Mouse (Mus musculus): Measurements from ENCODE around the gene Gm13275.
"Not testable (repeated sequence)": the region's sequence is repeated elsewhere in the genome, so short reads cannot be mapped to it uniquely, and the experiment has no call there.

The Gm13275 gene

DNA sequence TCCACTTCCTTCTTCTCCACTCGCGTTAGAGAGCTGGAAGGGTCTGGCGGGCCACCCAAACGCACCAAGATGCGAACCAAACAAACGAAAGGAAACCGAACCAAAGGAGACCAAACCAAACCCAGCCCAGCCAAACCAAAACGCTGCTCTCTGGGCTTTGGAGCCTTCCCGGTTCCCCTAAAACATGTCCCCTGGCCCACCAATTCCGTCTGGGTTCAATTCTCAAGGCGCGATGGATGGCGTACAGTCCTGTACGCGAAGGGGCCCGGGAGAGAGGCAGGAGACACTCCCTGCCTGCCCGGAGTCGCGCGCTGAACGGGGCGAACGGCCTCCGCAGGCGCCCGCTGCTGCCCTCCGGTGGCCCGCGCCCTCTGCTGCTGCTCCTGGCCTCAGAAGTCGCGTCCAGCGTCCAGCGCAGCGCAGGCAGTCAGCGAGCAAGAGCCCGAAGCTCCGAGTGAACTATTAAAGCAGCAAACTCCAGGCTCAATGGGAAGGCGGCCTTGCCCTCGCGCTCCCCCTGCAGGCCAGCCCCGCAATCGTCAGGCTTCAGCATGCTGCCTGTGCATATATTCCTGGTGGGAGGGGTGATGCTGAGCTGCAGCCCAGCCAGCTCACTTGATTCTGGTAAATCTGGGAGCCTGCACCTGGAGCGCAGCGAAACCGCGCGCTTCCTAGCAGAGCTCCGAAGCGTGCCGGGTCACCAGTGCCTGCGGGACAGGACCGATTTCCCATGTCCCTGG is at the start of gene Gm13275:
TSS of gene Gm13275 (plus strand) at position 552 of the 740 bp plus-strand sequence.
- not testable (repeated sequence) for DNase-seq (ENCODE audit: low read depth, low spot score)

GRCm38 (mm10) chr4:88749926-88750325 is 44.4 kb upstream of the Gm13275 start:
- no peak for DNase-seq (ENCODE audit: low read depth, low spot score)

DNA sequence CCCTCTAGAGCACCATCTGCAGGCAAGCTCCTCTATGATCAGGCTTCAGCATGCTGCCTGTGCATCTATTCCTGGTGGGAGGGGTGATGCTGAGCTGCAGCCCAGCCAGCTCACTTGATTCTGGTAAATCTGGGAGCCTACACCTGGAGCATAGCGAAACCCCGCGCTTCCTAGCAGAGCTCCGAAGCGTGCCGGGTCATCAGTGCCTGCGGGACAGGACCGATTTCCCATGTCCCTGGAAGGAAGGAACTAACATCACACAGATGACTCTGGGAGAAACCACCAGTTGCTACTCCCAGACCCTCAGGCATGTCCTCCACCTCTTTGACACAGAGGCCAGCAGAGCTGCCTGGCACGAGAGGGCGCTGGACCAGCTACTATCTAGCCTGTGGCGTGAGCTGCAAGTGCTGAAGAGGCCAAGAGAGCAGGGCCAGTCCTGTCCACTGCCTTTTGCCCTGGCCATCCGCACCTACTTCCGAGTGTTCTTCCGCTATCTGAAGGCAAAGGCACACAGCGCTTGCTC is 39.4 kb upstream of the Gm13275 start, which contains the start of gene Gm13271:
TSS of gene Gm13271 (plus strand) at position 51 of the 523 bp plus-strand sequence.
- not testable (repeated sequence) for DNase-seq (ENCODE audit: low read depth, low spot score)

DNA sequence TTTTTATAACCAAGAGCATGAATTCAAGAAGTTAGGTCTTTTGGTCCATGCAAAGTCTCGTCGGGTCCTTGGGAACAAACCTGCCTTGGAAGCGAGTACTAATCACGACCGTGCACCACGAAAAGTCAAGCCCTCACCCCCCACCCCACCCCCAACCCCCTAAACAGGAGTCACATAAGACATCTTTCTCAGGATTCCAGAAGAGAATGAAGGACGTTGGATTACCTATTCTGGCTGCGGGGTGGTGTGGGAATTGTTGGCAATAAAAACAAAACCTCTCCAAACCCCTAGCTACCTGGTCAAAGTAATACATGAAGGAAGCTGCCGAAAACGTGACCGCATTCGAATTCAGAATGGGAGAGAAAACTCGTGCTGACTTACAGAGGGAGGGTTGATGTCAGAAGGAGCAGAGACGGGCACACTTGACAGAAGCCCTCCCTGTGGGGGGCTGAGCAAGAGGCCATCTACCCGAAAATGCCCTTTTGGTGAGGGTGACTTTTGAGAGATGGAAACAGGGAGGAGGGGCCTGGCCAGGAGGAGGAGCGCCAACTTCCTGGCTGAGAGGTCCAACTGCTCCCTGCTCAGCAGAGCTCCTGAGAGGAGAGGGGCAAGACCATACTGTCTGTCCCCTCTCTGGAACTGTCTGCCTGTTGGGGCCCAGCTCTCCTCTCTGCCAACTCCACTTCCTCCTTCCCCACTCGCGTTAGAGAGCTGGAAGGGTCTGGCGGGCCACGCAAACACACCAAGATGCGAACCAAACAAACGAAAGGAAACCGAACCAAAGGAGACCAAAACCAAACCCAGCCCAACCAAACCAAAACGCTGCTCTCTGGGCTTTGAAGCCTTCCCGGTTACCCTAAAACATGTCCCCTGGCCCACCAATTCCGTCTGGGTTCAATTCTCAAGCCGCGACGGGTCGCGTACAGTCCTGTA is 37.4 kb upstream of the Gm13275 start:
- peak; percentile 72 for DNase-seq (ENCODE audit: low read depth, low spot score)

GRCm38 (mm10) chr4:88757628-88758031 is 36.7 kb upstream of the Gm13275 start:
- peak; percentile 93 for DNase-seq (ENCODE audit: low read depth, low spot score)

GRCm38 (mm10) chr4:88758751-88759150 is 35.5 kb upstream of the Gm13275 start:
- not testable (repeated sequence) for DNase-seq (ENCODE audit: low read depth, low spot score)

DNA sequence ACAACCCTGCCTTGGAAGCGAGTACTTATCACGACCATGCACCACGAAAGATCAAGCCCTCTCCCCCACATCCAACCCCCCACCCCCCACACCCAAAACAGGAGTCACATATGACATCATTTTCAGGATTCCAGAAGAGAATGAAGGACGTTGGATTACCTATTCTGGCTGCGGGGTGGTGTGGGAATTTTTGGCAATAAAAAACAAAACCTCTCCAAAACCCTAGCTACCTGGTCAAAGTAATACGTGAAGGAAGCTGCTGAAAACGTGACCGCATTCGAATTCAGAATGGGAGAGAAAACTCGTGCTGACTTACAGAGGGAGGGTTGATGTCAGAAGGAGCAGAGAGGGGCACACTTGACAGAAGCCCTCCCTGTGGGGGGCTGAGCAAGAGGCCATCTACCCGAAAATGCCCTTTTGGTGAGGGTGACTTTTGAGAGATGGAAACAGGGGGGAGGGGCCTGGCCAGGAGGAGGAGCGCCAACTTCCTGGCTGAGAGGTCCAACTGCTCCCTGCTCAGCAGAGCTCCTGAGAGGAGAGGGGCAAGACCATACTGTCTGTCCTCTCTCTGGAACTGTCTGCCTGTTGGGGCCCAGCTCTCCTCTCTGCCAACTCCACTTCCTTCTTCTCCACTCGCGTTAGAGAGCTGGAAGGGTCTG is 34.5 kb upstream of the Gm13275 start, which contains the start of gene Gm13283:
TSS of gene Gm13283 (plus strand) at position 510 of the 659 bp plus-strand sequence.
- not testable (repeated sequence) for DNase-seq (ENCODE audit: low read depth, low spot score)

DNA sequence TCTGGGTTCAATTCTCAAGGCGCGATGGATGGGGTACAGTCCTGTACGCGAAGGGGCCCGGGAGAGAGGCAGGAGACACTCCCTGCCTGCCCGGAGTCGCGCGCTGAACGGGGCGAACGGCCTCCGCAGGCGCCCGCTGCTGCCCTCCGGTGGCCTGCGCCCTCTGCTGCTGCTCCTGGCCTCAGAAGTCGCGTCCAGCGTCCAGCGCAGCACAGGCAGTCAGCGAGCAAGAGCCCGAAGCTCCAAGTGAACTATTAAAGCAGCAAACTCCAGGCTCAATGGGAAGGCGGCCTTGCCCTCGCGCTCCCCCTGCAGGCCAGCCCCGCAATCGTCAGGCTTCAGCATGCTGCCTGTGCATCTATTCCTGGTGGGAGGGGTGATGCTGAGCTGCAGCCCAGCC is 33.9 kb upstream of the Gm13275 start:
- peak; percentile 78 for DNase-seq (ENCODE audit: low read depth, low spot score)

DNA sequence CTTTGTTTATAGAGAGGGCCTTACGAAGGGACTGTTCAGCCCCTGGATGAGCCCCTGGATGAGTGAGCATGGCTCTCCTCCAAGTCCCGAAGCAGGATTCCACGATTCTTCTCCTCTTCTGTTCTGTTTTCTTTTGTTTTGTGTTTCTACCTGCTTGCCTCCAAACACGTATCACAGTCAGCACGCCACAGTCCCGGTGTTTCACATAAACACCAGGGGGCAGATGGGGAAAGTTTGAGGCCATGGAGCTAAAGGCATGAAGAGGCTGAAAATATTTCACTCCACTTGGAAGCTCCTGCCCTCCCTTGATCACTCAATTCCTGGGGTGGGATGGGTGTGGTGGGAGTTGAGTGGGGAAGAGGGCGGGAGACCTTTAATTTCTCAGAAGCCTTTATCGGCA is 32.5 kb upstream of the Gm13275 start:
- not testable (repeated sequence) for DNase-seq (ENCODE audit: low read depth, low spot score)

GRCm38 (mm10) chr4:88762341-88762740 is 31.9 kb upstream of the Gm13275 start:
- not testable (repeated sequence) for DNase-seq (ENCODE audit: low read depth, low spot score)

- DNase-seq (ENCODE audit: low read depth, low spot score), result peak; percentile 68
These were observed 30.8 kb upstream of the Gm13275 start for GRCm38 (mm10) chr4:88763384-88764018.

DNA sequence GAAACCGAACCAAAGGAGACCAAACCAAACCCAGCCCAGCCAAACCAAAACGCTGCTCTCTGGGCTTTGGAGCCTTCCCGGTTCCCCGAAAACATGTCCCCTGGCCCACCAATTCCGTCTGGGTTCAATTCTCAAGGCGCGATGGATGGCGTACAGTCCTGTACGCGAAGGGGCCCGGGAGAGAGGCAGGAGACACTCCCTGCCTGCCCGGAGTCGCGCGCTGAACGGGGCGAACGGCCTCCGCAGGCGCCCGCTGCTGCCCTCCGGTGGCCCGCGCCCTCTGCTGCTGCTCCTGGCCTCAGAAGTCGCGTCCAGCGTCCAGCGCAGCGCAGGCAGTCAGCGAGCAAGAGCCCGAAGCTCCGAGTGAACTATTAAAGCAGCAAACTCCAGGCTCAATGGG is 20.8 kb upstream of the Gm13275 start, which contains the start of gene Gm13290:
TSS of gene Gm13290 (plus strand) at position 301 of the 400 bp plus-strand sequence.
- DNase-seq (ENCODE audit: low read depth, low spot score), result not testable (repeated sequence)

GRCm38 (mm10) chr4:88776622-88777021 is 17.7 kb upstream of the Gm13275 start, which contains the start of gene Gm13289:
TSS of gene Gm13289 (plus strand) at chr4:88776922.
- DNase-seq (ENCODE audit: low read depth, low spot score), result not testable (repeated sequence)

GRCm38 (mm10) chr4:88779550-88779949 is 14.7 kb upstream of the Gm13275 start, which contains the start of gene Gm13272:
TSS of gene Gm13272 (plus strand) at chr4:88779850.
- DNase-seq (ENCODE audit: low read depth, low spot score), result not testable (repeated sequence)

- not testable (repeated sequence) for DNase-seq (ENCODE audit: low read depth, low spot score)
These were observed 14.0 kb upstream of the Gm13275 start for GRCm38 (mm10) chr4:88780320-88780719.

DNA sequence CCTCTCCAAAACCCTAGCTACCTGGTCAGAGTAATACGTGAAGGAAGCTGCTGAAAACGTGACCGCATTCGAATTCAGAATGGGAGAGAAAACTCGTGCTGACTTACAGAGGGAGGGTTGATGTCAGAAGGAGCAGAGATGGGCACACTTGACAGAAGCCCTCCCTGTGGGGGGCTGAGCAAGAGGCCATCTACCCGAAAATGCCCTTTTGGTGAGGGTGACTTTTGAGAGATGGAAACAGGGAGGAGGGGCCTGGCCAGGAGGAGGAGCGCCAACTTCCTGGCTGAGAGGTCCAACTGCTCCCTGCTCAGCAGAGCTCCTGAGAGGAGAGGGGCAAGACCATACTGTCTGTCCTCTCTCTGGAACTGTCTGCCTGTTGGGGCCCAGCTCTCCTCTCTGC is 12.5 kb upstream of the Gm13275 start, which contains the start of gene Ifnz:
TSS of gene Ifnz (plus strand) at position 301 of the 400 bp plus-strand sequence.
- DNase-seq (ENCODE audit: low read depth, low spot score), result not testable (repeated sequence)

GRCm38 (mm10) chr4:88782335-88782734 is 12.0 kb upstream of the Gm13275 start:
- DNase-seq (ENCODE audit: low read depth, low spot score), result not testable (repeated sequence)

GRCm38 (mm10) chr4:88785409-88785808 is 8.9 kb upstream of the Gm13275 start, which contains the start of gene Gm13276:
TSS of gene Gm13276 (plus strand) at chr4:88785709.
- not testable (repeated sequence) for DNase-seq (ENCODE audit: low read depth, low spot score)

- not testable (repeated sequence) for DNase-seq (ENCODE audit: low read depth, low spot score)
These were observed 5.9 kb upstream of the Gm13275 start, which contains the start of gene Gm13277 for GRCm38 (mm10) chr4:88788402-88788801. TSS of gene Gm13277 (plus strand) at chr4:88788632.

DNA sequence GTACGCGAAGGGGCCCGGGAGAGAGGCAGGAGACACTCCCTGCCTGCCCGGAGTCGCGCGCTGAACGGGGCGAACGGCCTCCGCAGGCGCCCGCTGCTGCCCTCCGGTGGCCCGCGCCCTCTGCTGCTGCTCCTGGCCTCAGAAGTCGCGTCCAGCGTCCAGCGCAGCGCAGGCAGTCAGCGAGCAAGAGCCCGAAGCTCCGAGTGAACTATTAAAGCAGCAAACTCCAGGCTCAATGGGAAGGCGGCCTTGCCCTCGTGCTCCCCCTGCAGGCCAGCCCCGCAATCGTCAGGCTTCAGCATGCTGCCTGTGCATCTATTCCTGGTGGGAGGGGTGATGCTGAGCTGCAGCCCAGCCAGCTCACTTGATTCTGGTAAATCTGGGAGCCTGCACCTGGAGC is 3.0 kb upstream of the Gm13275 start, which contains the start of gene Gm13278:
TSS of gene Gm13278 (plus strand) at position 301 of the 400 bp plus-strand sequence.
- DNase-seq (ENCODE audit: low read depth, low spot score), result not testable (repeated sequence)
